Mouse (Mus musculus) midbrain, embryonic 16.5 days (tissue): Measurements from ENCODE around the gene Mitd1. TPM values are rescaled to one million over a fixed set of nuclear protein-coding genes. Genes with fewer than 3 reads are reported as not detected.

ENCODE experiments used
- ATAC-seq: fragments of 200-750 bp; cut with Nextera tagmentation; 2 replicates; pipeline ENCODE4 v1.8.0; 2017; ENCODE audit warnings: moderate TSS enrichment
- H3K27ac ChIP-seq: fragments of 300-500 bp; sonication (generic); 2 replicates; pipeline ENCODE4 v1.5.1; 2014; ENCODE audit warnings: mild to moderate bottlenecking, low read length, mixed read lengths
- H3K27me3 ChIP-seq: fragments of 300-500 bp; sonication (generic); 2 replicates; pipeline ENCODE4 v1.6.1; 2014; ENCODE audit warnings: low read depth, low read length, mixed read lengths; ENCODE audit not compliant: control insufficient read depth, insufficient read depth
- H3K36me3 ChIP-seq: fragments of 300-500 bp; sonication (generic); 2 replicates; pipeline ENCODE4 v1.6.1; 2014; ENCODE audit warnings: mild to moderate bottlenecking, low read length, moderate library complexity, mixed read lengths; ENCODE audit not compliant: control insufficient read depth, insufficient read depth
- H3K4me1 ChIP-seq: fragments of 300-500 bp; sonication (generic); 2 replicates; pipeline ENCODE4 v1.6.1; 2014; ENCODE audit warnings: mild to moderate bottlenecking, low read length, mixed read lengths; ENCODE audit not compliant: control insufficient read depth, insufficient read depth
- H3K4me2 ChIP-seq: fragments of 300-500 bp; sonication (generic); 2 replicates; pipeline ENCODE4 v1.6.1; 2014; ENCODE audit warnings: mild to moderate bottlenecking, low read length, mixed read lengths
- H3K4me3 ChIP-seq: fragments of 300-500 bp; sonication (generic); 2 replicates; pipeline ENCODE4 v1.5.1; 2014; ENCODE audit warnings: low read depth, mild to moderate bottlenecking, low read length, moderate library complexity, mixed read lengths
- H3K9ac ChIP-seq: fragments of 300-500 bp; sonication (generic); 2 replicates; pipeline ENCODE4 v1.6.1; 2014; ENCODE audit warnings: low read depth, low read length, mixed read lengths
- H3K9me3 ChIP-seq: fragments of 300-500 bp; sonication (generic); replicated peaks from 2 replicates; pipeline ENCODE4 v1.6.1; 2014; ENCODE audit warnings: mild to moderate bottlenecking, low read length, mixed read lengths; ENCODE audit not compliant: control insufficient read depth, poor library complexity, severe bottlenecking
- WGBS: fragments of 180-500 bp; shearing (Covaris S2); extraction: QIAGEN DNeasy Blood & Tissue Kit; methylation state at CpG from one replicate; pipeline ENCODE4 v1.1.7; 2014; 5-methylcytosine and 5-hydroxymethylcytosine counted together
- polyA plus RNA-seq: library from polyadenylated mRNA; unstranded; fragments of >200 nt; fragmentation: Nextera tagmentation; extraction: Ambion mirVana; gene quantifications from 2 replicates; pipeline ENCODE4 v1.2.1, GENCODE M21; 2015

The Mitd1 gene
- polyA plus RNA-seq, 1 experiment from 2014 or later: 13.8 TPM

GRCm38 (mm10) chr1:37872131-37873067, 17.8 kb downstream of the Mitd1 start:
- Histone ChIP-seq H3K27me3 (peaks cover 6% of the 10 kb centered on the region; the same call in 1 of the 2 replicates), H3K4me2 (peak overlapping the region; percentile 78), H3K4me3 (peak overlapping the region; percentile 52), H3K9ac (peak overlapping the region; percentile 63), H3K9me3 (peaks cover 7% of the 10 kb centered on the region; the same call in 1 of the 2 replicates), H3K27ac (peak overlapping the region; percentile 75), H3K4me1 (peaks cover 12% of the 10 kb centered on the region), H3K36me3 (peaks cover 12% of the 10 kb centered on the region)
- ATAC-seq: peak; percentile 94
- 6% methylated on average over 33 of the region's 33 CpGs for WGBS

GRCm38 (mm10) chr1:37871704-37872103, 18.5 kb downstream of the Mitd1 start, which contains the start of gene Lipt1:
Gene Lipt1 (plus strand): TSS chr1:37871738.
- H3K36me3 ChIP-seq: peaks cover 12% of the 10 kb centered on the region
- H3K27ac ChIP-seq: peak within 1 kb of the TSS; percentile 75
- H3K4me2 ChIP-seq: peak within 1 kb of the TSS; percentile 78
- peak within 1 kb of the TSS; percentile 52 for H3K4me3 ChIP-seq
- H3K9me3 ChIP-seq: peaks cover 7% of the 10 kb centered on the region; the same call in 1 of the 2 replicates
- WGBS: 8% methylated on average over 7 of the region's 7 CpGs
- peak; percentile 61 for ATAC-seq
- H3K9ac ChIP-seq: peak within 1 kb of the TSS; percentile 63
- H3K27me3 ChIP-seq: peaks cover 6% of the 10 kb centered on the region; the same call in 1 of the 2 replicates
- peaks cover 12% of the 10 kb centered on the region for H3K4me1 ChIP-seq

GRCm38 (mm10) chr1:37869362-37869761, 20.8 kb downstream of the Mitd1 start:
- no peaks in the 10 kb centered on the region for H3K36me3 ChIP-seq
- peaks cover 6% of the 10 kb centered on the region; the same call in 1 of the 2 replicates for H3K27me3 ChIP-seq
- WGBS: 55% methylated on average over 2 of the region's 2 CpGs
- peaks cover 21% of the 10 kb centered on the region for H3K4me1 ChIP-seq
- H3K9ac ChIP-seq: no peak overlapping the region
- ATAC-seq: no peak
- no peaks in the 10 kb centered on the region; the same call in 1 of the 2 replicates for H3K9me3 ChIP-seq
- no peak overlapping the region for H3K4me3 ChIP-seq
- H3K4me2 ChIP-seq: no peak overlapping the region
- H3K27ac ChIP-seq: no peak overlapping the region

DNA sequence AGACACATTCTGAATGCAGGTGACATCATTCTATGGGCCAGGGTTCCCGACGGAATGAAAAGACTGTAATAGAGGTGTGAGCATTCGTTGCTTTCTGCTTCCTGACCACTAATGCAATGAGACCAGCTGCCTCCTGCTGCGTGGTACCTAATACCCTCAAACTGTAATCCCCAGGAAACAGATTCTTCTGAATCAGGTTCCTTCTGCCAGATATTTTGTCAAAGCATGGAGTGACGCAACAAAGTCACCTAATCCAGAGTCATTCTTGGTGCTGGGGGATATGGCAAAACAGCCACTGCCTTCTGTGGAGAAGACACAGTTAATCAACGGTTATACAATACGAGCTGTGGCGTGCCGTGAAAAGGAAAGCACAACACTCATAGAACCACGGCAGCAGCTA, 21.6 kb downstream of the Mitd1 start:
- Histone ChIP-seq H3K4me1 (peaks cover 21% of the 10 kb centered on the region), H3K9me3 (no peaks in the 10 kb centered on the region; the same call in 1 of the 2 replicates), H3K27me3 (peaks cover 6% of the 10 kb centered on the region; the same call in 1 of the 2 replicates), H3K36me3 (no peaks in the 10 kb centered on the region), H3K27ac (no peak overlapping the region), H3K4me3 (no peak overlapping the region), H3K4me2 (no peak overlapping the region), H3K9ac (no peak overlapping the region)
- WGBS: 66% methylated on average over 10 of the region's 10 CpGs
- ATAC-seq: no peak

DNA sequence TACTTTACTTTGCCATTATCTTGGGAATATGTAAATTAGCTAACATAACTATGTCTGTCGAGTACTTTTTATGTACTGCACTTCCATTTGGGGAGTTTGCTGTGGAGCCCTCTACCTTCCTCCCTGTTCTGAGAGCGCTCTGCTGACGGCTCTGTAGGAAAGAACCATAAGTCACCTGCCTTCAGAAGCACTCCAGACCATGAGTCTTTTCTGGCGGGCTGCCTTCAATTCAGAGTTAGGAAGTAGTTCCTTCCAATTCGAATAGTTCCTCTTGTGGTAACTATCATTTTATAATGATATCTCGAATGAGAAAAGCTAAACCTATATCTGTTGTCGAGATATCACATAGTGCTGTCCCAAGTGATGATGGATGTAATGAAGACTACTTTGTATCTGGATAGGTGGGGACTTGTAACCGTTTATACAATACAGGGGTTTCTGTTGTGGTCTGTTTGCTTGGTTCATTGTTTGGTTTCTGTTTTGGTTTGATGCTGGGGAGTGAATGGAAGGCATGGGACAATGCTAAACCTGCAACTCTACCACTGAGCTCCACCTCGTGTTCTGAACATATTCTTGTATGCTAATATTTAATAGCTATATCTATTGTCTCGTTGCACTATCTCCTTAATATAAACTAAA, 22.4 kb downstream of the Mitd1 start:
- Histone ChIP-seq H3K4me1 (peaks cover 16% of the 10 kb centered on the region), H3K9me3 (no peaks in the 10 kb centered on the region; the same call in 1 of the 2 replicates), H3K9ac (no peak overlapping the region), H3K36me3 (no peaks in the 10 kb centered on the region), H3K27ac (no peak overlapping the region), H3K4me3 (no peak overlapping the region), H3K4me2 (no peak overlapping the region), H3K27me3 (peaks cover 6% of the 10 kb centered on the region; the same call in 1 of the 2 replicates)
- WGBS: 73% methylated on average over 10 of the region's 10 CpGs
- ATAC-seq: no peak

GRCm38 (mm10) chr1:37867056-37867455, 23.2 kb downstream of the Mitd1 start:
- Histone ChIP-seq H3K4me3 (no peak overlapping the region), H3K27ac (no peak overlapping the region), H3K9me3 (no peaks in the 10 kb centered on the region; the same call in 1 of the 2 replicates), H3K4me2 (no peak overlapping the region), H3K27me3 (peaks cover 6% of the 10 kb centered on the region; the same call in 1 of the 2 replicates), H3K4me1 (peaks cover 14% of the 10 kb centered on the region), H3K36me3 (no peaks in the 10 kb centered on the region), H3K9ac (no peak overlapping the region)
- no peak for ATAC-seq
- 83% methylated on average over 1 of the region's 1 CpGs for WGBS

DNA sequence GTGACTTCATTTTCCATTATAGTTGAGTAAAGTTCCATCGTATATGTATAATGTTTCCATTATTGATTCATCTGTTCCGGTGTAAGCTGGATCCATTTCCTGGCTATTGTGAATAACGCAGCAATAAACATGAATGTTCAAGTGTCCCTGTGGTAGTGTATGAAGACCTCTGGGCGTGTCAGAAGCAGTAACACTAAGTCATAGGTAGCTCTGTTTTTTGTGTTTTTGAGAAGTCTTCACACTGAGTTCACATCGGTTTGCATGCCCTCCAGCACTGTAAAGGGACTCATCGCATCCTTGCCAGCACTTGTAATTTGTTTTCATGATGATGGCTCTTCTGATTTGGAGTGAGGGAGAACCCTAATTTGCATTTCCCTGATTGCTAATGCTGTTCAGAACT, 23.9 kb downstream of the Mitd1 start, which contains the start of gene Tsga10:
Gene Tsga10 (minus strand): TSS at position 144 of the 400 bp plus-strand sequence.
- Histone ChIP-seq H3K9ac (peak within 1 kb of the TSS; percentile 82), H3K27ac (peak within 1 kb of the TSS; percentile 94), H3K4me3 (peak within 1 kb of the TSS; percentile 80), H3K9me3 (no peaks in the 10 kb centered on the region; the same call in 1 of the 2 replicates), H3K4me2 (peak within 1 kb of the TSS; percentile 82), H3K36me3 (no peaks in the 10 kb centered on the region), H3K27me3 (peaks cover 6% of the 10 kb centered on the region; the same call in 1 of the 2 replicates), H3K4me1 (peaks cover 9% of the 10 kb centered on the region)
- WGBS: 86% methylated on average over 6 of the region's 6 CpGs
- ATAC-seq: no peak

DNA sequence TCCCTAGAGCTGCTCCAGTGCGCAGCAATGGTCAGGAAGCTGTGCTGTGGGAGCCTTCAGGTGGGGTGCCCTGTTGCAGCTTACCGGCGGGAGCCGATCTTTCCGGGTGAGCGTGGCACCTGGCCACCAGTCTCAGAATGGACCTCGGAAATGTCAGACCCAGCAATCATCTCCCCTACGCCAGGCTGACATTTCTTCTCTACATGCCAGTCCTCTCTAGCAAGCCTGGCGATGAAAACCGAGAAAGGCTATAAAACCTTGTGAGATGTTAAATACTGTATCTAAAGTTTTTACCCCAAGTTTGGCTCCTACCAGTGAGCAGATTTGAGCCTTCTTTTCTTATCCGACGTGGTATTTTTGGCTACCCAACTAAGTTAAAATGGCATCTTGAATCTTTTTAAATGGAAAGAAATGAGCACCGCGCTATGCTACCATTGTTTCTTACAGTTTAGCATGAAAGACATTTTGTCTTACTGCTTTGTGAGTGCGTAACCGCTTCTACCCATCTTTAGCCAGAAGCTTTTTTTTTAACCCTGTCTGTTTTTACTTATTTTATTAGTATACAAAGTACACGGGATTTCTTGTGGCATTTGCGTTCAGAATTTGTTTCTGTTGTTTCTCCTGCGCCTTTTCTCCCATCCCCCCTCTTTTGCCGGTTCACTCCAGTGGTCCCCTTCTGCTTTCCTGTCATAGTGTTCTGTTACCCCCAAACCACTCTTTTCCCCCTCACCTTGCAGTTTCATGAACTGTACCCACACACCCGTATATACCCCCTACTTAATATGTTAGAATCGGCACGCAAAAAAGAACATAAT, 24.6 kb downstream of the Mitd1 start:
- peak overlapping the region; percentile 94 for H3K27ac ChIP-seq
- H3K9ac ChIP-seq: peak overlapping the region; percentile 82
- peak overlapping the region; percentile 82 for H3K4me2 ChIP-seq
- H3K4me1 ChIP-seq: peaks cover 9% of the 10 kb centered on the region
- peak overlapping the region; percentile 80 for H3K4me3 ChIP-seq
- H3K27me3 ChIP-seq: peaks cover 6% of the 10 kb centered on the region; the same call in 1 of the 2 replicates
- H3K36me3 ChIP-seq: no peaks in the 10 kb centered on the region
- no peaks in the 10 kb centered on the region; the same call in 1 of the 2 replicates for H3K9me3 ChIP-seq
- 10% methylated on average over 23 of the region's 23 CpGs for WGBS
- no peak for ATAC-seq
